Mouse (Mus musculus): ENCODE data around the gene Pkig. TPM values are rescaled to one million over a fixed set of nuclear protein-coding genes. Genes with fewer than 3 reads are reported as not detected.
"Not testable (repeated sequence)": the region's sequence is repeated elsewhere in the genome, so short reads cannot be mapped to it uniquely, and the experiment has no call there.

Gene Pkig
- polyA plus RNA-seq, 1 experiment from 2014 or later: 122 TPM

DNA sequence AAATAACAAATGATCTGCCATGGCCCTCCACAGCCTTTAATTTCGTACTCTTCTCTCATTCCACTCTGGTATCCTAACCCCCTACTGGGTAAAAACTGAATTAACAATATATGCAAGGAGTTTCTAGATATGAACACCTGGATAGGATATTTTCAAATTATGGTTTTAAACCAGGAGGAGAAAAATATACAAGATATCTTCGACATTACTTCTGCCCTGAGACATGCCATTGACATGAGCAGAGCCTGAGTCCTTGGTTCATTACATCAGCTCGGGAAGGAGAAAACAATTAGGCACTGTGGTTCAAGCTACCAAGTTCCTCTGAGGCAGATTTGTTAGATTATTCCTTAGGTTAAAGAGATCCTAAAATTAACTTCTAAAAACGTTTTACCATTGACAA is 14.1 kb upstream of the Pkig start:
- DNase-seq: no peak
- Histone ChIP-seq H3K27ac (peak overlapping the region; percentile 100), H3K4me2 (peak overlapping the region; percentile 84), H3K9me3 (replicated peaks) (no peaks in the 10 kb centered on the region), H3K9ac (peak overlapping the region; percentile 98), H3K4me3 (replicated peaks) (peak overlapping the region; percentile 90), H3K4me1 (replicated peaks) (peaks cover 45% of the 10 kb centered on the region), H3K36me3 (peaks cover 30% of the 10 kb centered on the region), H3K27me3 (no peaks in the 10 kb centered on the region)
- ATAC-seq (ENCODE audit: low read depth): no peak
- WGBS (ENCODE audit: insufficient replicate concordance): 2% methylated on average over 4 of the region's 4 CpGs

DNA sequence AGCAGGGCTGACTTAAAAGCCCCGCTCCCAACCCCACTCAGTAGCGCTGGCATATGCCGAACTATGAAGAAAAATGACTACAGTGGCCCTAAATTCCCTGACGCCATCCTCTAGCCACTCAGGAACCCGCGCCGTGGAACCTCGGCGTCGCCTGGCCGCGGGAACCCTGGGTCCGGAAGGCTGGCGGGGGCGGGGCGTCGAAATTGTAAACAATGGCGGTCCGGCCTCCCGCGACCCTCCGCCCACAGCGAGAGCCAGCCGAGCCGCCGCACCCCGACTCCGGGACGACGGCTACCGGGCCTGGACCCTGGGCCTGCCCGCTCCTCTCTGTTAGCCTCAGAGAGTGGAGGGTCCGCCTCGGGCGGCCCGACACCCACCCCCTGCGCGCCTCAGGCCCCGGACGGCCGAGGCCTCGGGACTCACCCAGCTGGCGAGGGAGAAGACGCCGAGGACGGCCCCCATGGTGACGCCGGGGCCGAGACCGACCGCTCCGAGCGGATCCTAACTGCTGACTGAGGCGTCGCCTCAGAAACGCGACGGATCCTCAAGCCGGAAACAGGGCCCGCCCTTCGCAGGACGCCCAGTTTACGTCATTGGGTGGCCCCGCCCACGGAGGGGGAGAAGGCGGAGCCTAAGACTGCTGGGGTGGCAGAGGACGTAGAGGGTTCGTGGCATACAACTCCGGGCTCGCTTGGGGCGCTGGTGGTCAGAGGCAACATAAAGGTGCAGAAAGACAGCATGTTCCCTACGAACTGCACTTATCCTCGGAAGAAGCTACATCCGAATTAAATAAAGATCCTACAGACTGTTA is 13.4 kb upstream of the Pkig start, which contains the start of gene Serinc3:
Serinc3 (minus strand) TSS at position 557 of the 811 bp plus-strand sequence.
- no peaks in the 10 kb centered on the region for H3K9me3 ChIP-seq (replicated peaks)
- peak within 1 kb of the TSS; percentile 90 for H3K4me3 ChIP-seq (replicated peaks)
- H3K36me3 ChIP-seq: peaks cover 22% of the 10 kb centered on the region
- DNase-seq (peak; percentile 100), ATAC-seq (ENCODE audit: low read depth) (peak; percentile 88)
- H3K4me2 ChIP-seq: peak within 1 kb of the TSS; percentile 84
- no peaks in the 10 kb centered on the region for H3K27me3 ChIP-seq
- WGBS (ENCODE audit: insufficient replicate concordance): under 1% methylated on average over 74 of the region's 74 CpGs
- peaks cover 38% of the 10 kb centered on the region for H3K4me1 ChIP-seq (replicated peaks)
- peak within 1 kb of the TSS; percentile 98 for H3K9ac ChIP-seq
- peak within 1 kb of the TSS; percentile 100 for H3K27ac ChIP-seq

DNA sequence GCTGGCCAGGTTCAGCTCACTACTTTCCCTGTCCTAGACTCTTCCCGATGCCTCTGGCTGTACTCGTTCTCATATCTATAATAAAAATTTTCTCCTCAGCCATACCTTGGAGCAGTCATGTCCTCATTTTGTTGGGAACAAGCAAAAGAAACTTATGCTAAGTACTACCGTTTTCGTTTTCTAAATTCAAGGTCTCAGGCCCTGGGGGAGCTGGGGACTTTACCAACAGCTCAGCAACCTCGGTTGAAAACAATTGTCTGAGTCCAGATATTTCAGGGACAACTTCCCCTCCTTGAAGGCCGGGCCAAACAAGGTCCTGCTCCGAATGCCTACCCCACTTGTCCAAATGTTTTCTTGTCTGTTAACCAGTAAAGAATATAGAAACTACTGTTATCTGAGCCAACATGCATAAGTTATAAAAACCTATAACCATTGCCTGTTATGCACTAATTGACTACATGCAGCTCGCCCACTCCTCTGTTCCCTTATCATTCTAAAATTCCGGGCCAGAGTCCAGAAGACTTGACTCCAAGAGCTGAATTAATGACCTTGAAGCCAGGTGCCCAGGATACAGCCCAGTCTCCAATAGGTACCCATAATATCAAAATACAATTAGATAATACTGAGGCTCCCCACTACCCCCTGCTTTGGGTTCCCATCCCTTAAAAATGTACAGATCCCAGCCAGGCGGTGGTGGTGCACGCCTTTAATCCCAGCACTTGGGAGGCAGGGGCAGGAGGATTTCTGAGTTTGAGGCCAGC is 12.3 kb upstream of the Pkig start:
- Histone ChIP-seq H3K27ac (peak overlapping the region; percentile 100), H3K4me3 (replicated peaks) (peak overlapping the region; percentile 90)
- DNase-seq: no peak

DNA sequence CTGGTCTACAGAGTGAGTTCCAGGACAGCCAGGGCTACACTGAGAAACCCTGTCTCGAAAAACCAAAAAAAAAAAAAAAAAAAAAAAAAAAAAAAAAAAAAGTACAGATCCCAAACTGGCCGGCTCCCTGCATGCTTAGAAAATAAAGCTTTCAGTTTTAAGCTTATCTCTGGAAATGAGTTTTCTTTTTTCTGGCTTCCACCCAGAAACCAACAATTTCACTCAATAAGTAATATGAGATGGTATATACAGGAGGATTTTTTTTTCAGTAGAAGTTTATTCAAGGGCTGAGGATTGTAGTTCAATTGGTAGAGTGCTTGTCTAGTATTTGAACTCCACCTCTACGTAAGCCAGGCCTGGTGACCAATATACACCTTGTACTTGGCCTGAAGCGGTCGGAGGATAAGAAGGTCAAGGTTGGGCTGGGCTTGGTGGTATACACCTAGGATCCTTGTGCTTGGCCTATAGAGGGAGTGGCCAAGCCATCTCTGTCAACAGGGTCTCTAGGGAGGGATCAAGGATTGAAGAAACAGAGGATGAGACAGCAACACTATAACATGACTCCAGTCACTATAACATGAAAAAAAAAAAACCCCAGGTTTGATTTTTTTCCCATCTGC is 11.6 kb upstream of the Pkig start:
- Histone ChIP-seq H3K9ac (no peak overlapping the region), H3K4me2 (no peak overlapping the region; the same call in 1 of the 2 replicates), H3K9me3 (replicated peaks) (0 out of 2 replicates have a peak, but pooled peaks cover 5% of the 10 kb centered on the region), H3K27me3 (no peaks in the 10 kb centered on the region), H3K36me3 (peaks cover 4% of the 10 kb centered on the region), H3K4me3 (replicated peaks) (no peak overlapping the region), H3K4me1 (replicated peaks) (peaks cover 20% of the 10 kb centered on the region), H3K27ac (no peak overlapping the region)
- DNase-seq (no peak), ATAC-seq (ENCODE audit: low read depth) (no peak)
- 75% methylated on average over 5 of the region's 5 CpGs for WGBS (ENCODE audit: insufficient replicate concordance)

More for the DNA sequence above, 12.3 kb upstream of the Pkig start:
- 42% methylated on average over 11 of the region's 11 CpGs for WGBS (ENCODE audit: insufficient replicate concordance)
- ATAC-seq (ENCODE audit: low read depth): no peak
- H3K9me3 ChIP-seq (replicated peaks): 0 out of 2 replicates have a peak, but pooled peaks cover 5% of the 10 kb centered on the region
- H3K36me3 ChIP-seq: peaks cover 11% of the 10 kb centered on the region
- H3K27me3 ChIP-seq: no peaks in the 10 kb centered on the region
- H3K4me1 ChIP-seq (replicated peaks): peaks cover 27% of the 10 kb centered on the region
- peak overlapping the region; percentile 84 for H3K4me2 ChIP-seq
- H3K9ac ChIP-seq: peak overlapping the region; percentile 68

DNA sequence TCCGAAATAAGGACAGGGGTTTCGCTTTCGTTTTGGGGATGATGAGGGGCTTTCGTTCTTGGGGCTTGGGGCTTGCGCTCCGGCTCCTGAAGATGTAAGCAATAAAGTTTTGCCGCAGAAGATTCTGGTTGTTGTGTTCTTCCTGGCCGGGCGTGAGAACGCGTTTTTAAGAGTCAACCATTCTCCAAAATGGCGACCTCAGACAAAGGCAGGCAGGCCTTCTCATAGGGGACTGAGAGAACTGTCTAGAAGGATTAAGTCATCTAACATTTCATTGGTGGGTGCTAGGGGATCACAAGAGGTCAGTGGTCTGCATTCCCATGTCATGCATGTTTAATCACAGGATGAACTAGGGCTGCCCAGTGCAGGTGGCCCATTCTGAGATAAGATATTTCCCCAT is 2.5 kb upstream of the Pkig start:
- not testable (repeated sequence) for ATAC-seq (ENCODE audit: low read depth); H3K4me2 ChIP-seq; H3K4me3 ChIP-seq (replicated peaks); DNase-seq; H3K9me3 ChIP-seq (replicated peaks); H3K36me3 ChIP-seq; H3K9ac ChIP-seq; H3K27me3 ChIP-seq; H3K27ac ChIP-seq
- H3K4me1 ChIP-seq (replicated peaks): peaks cover 26% of the 10 kb centered on the region
- 91% methylated on average over 9 of the region's 12 CpGs for WGBS (ENCODE audit: insufficient replicate concordance)

DNA sequence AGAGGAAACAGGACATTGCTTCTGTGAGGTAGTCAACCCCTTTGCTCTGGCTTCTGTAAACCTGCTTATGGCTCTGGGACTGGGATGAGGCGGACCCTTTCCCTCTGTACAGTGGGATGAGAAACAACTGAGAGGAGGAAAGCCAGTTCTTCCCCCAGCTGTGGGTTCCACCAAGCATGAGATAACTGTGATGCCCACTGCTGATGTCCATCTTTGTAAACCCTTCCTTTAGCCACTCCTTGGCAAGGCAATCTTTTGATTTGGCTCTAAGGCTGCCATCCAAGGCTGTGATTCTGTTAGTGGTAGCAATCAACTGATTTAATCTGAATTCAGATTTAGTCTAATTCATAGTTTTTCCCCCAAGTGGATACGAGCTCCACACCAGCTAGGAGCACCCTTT is 700 bp upstream of the Pkig start:
- ATAC-seq (ENCODE audit: low read depth): no peak
- H3K27me3 ChIP-seq: no peaks in the 10 kb centered on the region
- H3K4me3 ChIP-seq (replicated peaks): no peak overlapping the region
- H3K9me3 ChIP-seq (replicated peaks): no peaks in the 10 kb centered on the region
- H3K9ac ChIP-seq: no peak overlapping the region
- DNase-seq: no peak
- peaks cover 8% of the 10 kb centered on the region; the same call in 1 of the 2 replicates for H3K36me3 ChIP-seq
- peaks cover 43% of the 10 kb centered on the region for H3K4me1 ChIP-seq (replicated peaks)
- H3K27ac ChIP-seq: no peak overlapping the region
- H3K4me2 ChIP-seq: peak overlapping the region; percentile 73
- WGBS (ENCODE audit: insufficient replicate concordance): 66% methylated on average over 2 of the region's 2 CpGs

DNA sequence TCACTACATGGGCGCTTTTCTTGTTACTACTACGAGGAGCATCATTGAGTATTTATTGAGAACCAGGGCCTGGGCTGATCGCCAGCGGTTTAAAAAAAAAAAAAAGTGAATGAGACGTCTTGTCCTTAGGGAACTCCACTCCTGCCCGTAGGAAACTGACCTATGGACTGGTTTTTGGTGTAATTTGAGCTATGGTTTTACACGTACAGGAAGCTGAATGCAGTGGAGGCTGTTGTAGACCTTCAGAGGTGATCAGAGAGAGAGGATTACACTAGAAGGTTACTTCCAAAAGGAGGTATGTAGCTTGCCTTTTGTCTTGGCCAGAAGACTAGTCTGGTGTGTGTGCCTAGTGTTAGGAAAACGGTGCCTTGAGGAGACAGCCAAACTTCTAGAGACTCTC is 755 bp downstream of the Pkig start:
- ATAC-seq (ENCODE audit: low read depth): peak; percentile 27; the same call in 1 of the 2 replicates
- 0% methylated on average over 8 of the region's 8 CpGs for WGBS (ENCODE audit: insufficient replicate concordance)
- H3K4me1 ChIP-seq (replicated peaks): peaks cover 48% of the 10 kb centered on the region

DNA sequence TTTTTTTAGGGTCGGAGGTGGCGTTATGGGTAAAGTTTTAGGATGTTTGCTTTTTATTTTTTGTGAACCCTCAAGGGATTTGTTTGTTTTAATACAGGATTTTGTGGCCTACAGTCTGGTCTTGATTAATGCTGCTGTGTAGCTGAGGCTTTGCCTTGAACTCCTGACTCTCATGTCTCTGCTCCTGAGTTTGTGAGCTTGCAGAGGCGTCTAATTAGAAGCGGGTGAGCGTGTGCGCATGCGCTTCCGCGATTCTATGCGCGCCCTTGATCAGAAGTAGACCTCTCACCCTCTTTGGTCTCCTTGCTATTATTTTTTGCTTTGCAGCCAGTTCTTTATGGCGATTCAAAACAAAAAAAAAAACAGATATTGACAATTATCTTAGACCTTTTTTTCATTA is 1.2 kb downstream of the Pkig start:
- Histone ChIP-seq H3K36me3 (peaks cover 11% of the 10 kb centered on the region), H3K4me1 (replicated peaks) (peaks cover 53% of the 10 kb centered on the region), H3K9me3 (replicated peaks) (no peaks in the 10 kb centered on the region), H3K9ac (peak overlapping the region; percentile 88), H3K27ac (peak overlapping the region; percentile 87), H3K27me3 (no peaks in the 10 kb centered on the region), H3K4me3 (replicated peaks) (peak overlapping the region; percentile 83), H3K4me2 (peak overlapping the region; percentile 73)
- WGBS (ENCODE audit: insufficient replicate concordance): 67% methylated on average over 12 of the region's 12 CpGs
- DNase-seq (peak; percentile 44), ATAC-seq (ENCODE audit: low read depth) (no peak)

More for the DNA sequence above, 755 bp downstream of the Pkig start:
- H3K9ac ChIP-seq: peak overlapping the region; percentile 88
- H3K4me2 ChIP-seq: peak overlapping the region; percentile 73
- H3K9me3 ChIP-seq (replicated peaks): no peaks in the 10 kb centered on the region
- H3K27ac ChIP-seq: peak overlapping the region; percentile 87
- peaks cover 9% of the 10 kb centered on the region for H3K36me3 ChIP-seq
- peak overlapping the region; percentile 83 for H3K4me3 ChIP-seq (replicated peaks)
- H3K27me3 ChIP-seq: no peaks in the 10 kb centered on the region
- DNase-seq: no peak

DNA sequence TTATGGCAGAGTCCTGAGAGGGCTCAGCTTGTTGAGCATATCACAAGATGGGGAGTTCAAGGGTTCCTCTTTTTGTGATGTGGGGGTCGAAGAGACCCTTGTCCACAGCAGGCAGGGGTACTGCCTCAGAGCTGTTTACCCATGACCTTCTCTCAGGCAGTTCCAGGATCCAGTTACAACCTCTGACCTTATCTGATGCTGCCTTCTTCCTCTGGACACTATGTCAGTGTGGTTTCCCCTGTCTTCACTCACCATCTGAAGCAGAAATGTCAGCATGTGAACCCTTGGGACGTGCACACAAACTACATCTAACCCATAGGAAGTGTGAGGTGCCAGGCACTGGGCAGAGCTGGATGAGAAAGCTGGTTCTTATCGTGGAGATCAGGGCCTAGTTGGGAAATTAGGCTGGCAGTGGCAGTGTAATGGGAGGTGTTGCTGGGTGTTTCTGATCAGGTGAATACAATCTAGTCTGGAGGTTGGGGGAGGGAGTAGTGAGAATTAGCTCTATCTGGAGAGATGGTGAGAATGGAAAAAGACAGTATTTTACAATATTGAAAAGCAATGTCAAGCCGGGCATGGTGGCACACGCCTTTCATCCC is 2.0 kb downstream of the Pkig start:
- Histone ChIP-seq H3K9me3 (replicated peaks) (no peaks in the 10 kb centered on the region), H3K4me3 (replicated peaks) (peak overlapping the region; percentile 83), H3K9ac (peak overlapping the region; percentile 49), H3K27me3 (no peaks in the 10 kb centered on the region), H3K27ac (peak overlapping the region; percentile 65), H3K36me3 (peaks cover 11% of the 10 kb centered on the region), H3K4me1 (replicated peaks) (peaks cover 59% of the 10 kb centered on the region), H3K4me2 (peak overlapping the region; percentile 73)
- 40% methylated on average over 5 of the region's 5 CpGs for WGBS (ENCODE audit: insufficient replicate concordance)
- DNase-seq (no peak), ATAC-seq (ENCODE audit: low read depth) (0 out of 2 replicates have a peak, but pooled peaks have one; percentile 7)

DNA sequence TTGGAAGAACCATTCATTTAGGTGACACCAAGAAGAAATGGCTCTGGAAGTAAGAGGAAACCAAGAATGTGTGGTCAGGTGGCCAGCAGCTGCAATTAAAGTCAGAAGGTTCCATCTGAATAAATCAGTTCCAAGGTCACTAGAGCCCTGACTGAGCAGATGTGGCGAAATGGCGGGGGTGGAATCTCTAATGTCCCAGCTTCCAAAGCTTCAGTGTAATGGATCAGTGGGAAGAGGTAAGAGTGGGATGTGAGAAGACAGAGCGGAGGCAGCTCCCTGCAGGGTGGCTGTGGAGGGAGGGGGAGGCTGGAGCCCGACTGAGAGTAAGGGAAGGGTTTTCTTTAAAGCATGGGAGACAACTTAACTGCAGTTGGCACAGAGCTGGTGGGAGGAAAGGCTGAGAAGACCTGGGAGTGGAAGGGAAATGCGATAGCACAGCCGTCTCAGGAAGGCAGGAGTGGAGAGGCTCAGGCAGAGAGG is 3.2 kb downstream of the Pkig start:
- Histone ChIP-seq H3K27ac (no peak overlapping the region), H3K36me3 (peaks cover 17% of the 10 kb centered on the region), H3K9me3 (replicated peaks) (no peaks in the 10 kb centered on the region), H3K27me3 (no peaks in the 10 kb centered on the region), H3K4me3 (replicated peaks) (no peak overlapping the region), H3K4me1 (replicated peaks) (peaks cover 69% of the 10 kb centered on the region), H3K9ac (peak overlapping the region; percentile 27; the same call in 1 of the 2 replicates), H3K4me2 (peak overlapping the region; percentile 5; the same call in 1 of the 2 replicates)
- WGBS (ENCODE audit: insufficient replicate concordance): 72% methylated on average over 6 of the region's 6 CpGs
- DNase-seq (no peak), ATAC-seq (ENCODE audit: low read depth) (no peak)

Data from liver, embryonic 13.5 days (tissue).